In the genomic region with DNA sequence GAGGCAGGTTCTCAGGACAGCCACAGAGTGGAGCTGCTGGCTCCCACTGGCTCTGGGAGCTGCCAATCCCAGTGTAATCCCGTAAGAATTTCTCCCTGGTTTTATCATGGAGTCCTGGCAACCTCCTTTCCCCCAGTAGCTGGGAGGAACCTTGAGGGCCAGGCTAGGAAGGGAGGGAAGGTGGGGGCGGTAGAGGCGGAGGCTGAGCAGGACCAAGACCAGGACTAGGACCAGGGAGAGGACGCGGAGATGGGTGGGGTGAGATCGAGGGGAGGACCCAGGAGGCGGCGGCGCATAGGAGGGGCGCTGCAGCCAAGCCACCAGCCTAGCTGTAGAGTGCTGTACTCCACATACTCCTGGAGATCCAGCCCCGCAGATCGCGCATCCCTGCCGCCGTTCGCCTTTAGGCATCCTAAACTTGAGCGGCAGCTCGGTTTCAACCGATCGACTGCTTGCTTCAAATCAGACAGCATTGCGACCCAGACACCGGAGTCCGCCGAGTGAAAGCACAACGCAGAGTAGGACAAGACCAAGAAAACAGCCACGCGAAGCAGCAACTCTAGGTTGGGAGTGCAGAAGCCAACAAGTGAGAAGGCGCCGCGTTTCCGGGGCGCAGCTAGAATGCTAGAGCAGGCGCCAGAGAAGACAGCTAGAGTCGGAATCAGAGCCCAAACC, we compare ENCODE assay signal across 8 mouse cellular contexts.
DNase-seq lines count a peak whose midpoint lies in the region; ATAC-seq lines count a peak whose summit lies in the region.
"Not testable (repeated sequence)": the region's sequence is repeated elsewhere in the genome, so short reads cannot be mapped to it uniquely, and the experiment has no call there.

No protein-coding gene starts in this region.

- peak overlapping the region; percentile 77 for H3K4me2 ChIP-seq in forebrain, embryonic 13.5 days
- H3K4me2 ChIP-seq in heart, embryonic 13.5 days = peak overlapping the region; percentile 77
- H3K4me2 ChIP-seq in kidney, embryonic 15.5 days = peak overlapping the region; percentile 76

- H3K9ac ChIP-seq in forebrain, embryonic 13.5 days = peak overlapping the region; percentile 55
- peak overlapping the region; percentile 82 for H3K9ac ChIP-seq in heart, embryonic 13.5 days
- peak overlapping the region; percentile 56 for H3K9ac ChIP-seq in kidney, embryonic 15.5 days

- not testable (repeated sequence) for H3K36me3 ChIP-seq in forebrain, embryonic 13.5 days (ENCODE audit: poor library complexity, severe bottlenecking); heart, embryonic 13.5 days; kidney, embryonic 15.5 days; limb, embryonic 10.5 days

- under 1% methylated on average over 33 of the region's 34 CpGs for WGBS in forebrain, embryonic 13.5 days
- WGBS in heart, embryonic 13.5 days = under 1% methylated on average over 34 of the region's 34 CpGs
- WGBS in kidney, embryonic 15.5 days = under 1% methylated on average over 31 of the region's 34 CpGs
- under 1% methylated on average over 34 of the region's 34 CpGs for WGBS in limb, embryonic 10.5 days

- H3K4me3 ChIP-seq in forebrain, embryonic 13.5 days = peak overlapping the region; percentile 52
- H3K4me3 ChIP-seq in heart, embryonic 13.5 days = peak overlapping the region; percentile 66
- H3K4me3 ChIP-seq in kidney, embryonic 15.5 days (replicated peaks) = peak overlapping the region; percentile 60
- peak overlapping the region; percentile 62 for H3K4me3 ChIP-seq in limb, embryonic 10.5 days

- H3K27me3 ChIP-seq in forebrain, embryonic 13.5 days; heart, embryonic 13.5 days (replicated peaks); kidney, embryonic 15.5 days; limb, embryonic 10.5 days (ENCODE audit: low read depth, poor library complexity, severe bottlenecking): not testable (repeated sequence)

- H3K9me3 ChIP-seq in forebrain, embryonic 13.5 days (replicated peaks); heart, embryonic 13.5 days; kidney, embryonic 15.5 days (replicated peaks); limb, embryonic 10.5 days (replicated peaks): not testable (repeated sequence)

- H3K4me1 ChIP-seq in forebrain, embryonic 13.5 days; heart, embryonic 13.5 days; kidney, embryonic 15.5 days; limb, embryonic 10.5 days: not testable (repeated sequence)

- ATAC-seq in forebrain, embryonic 13.5 days = peak; percentile 97
- peak; percentile 92 for ATAC-seq in heart, embryonic 13.5 days (ENCODE audit: extremely low read depth, insufficient number of reproducible peaks, low FRiP score, low TSS enrichment)
- ATAC-seq in kidney, embryonic 15.5 days (replicated peaks; ENCODE audit: low FRiP score) = peak; percentile 99

- DNase-seq in 3T3-L1 (ENCODE audit: low read depth, low spot score) = peak; percentile 78
- peak; percentile 78 to 90 for DNase-seq in cerebellum, adult 18-20 months
- peak; percentile 80 for DNase-seq in limb, embryonic 10.5 days (ENCODE audit: low spot score)
- DNase-seq in mesoderm, embryonic 11.5 days (ENCODE audit: low read depth, low spot score) = peak; percentile 80
- DNase-seq in right cerebral cortex, postnatal 25 days = peak; percentile 80

- not testable (repeated sequence) for H3K27ac ChIP-seq in forebrain, embryonic 13.5 days
- H3K27ac ChIP-seq in heart, embryonic 13.5 days (replicated peaks) = peak overlapping the region; percentile 77
- peak overlapping the region; percentile 67 for H3K27ac ChIP-seq in kidney, embryonic 15.5 days
- peak overlapping the region; percentile 82 for H3K27ac ChIP-seq in limb, embryonic 10.5 days
